In the genomic region with DNA sequence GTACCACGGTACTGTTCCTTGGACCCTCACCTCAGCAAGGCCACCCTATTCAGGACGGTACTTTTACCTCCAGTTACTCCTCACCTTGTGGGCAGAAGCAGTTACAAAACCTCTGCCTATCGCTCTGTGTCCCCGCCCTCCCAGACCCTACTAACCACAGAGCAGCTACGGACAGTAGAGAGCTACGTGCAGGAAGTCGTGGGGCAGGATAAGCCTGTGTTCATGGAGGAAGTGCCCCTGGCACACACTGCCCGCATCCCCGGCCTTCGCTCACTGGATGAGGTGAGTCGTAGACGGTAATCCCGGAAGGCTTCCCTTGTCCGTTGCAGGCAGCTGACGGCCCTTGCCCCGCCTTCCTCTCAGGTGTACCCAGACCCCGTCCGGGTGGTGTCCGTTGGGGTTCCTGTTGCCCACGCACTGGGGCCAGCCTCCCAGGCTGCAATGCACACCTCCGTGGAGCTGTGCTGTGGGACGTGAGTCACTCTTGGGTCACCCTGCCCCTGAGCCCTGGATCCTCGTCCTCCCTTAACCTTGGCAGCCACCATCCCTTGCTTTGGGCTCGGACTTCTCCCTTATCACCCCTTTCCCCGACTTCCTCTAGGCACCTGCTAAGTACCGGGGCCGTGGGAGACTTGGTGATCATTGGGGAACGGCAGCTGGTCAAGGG, we compare ENCODE assay signal across 22 mouse cellular contexts. TPM values are rescaled to one million over a fixed set of nuclear protein-coding genes. Genes with fewer than 3 reads are reported as not detected.
A peak's percentile ranks its signal among the peaks of the same experiment; 100 is the strongest.
DNase-seq lines count a peak whose midpoint lies in the region; ATAC-seq and TF ChIP-seq lines count a peak whose summit lies in the region.
"Had no signal": no experiment of that assay in that cellular context is flagged by ENCODE, and none has a peak within 500 bp of the region (broad histone marks: within the 10 kb centered on the region; RNA-seq: fewer than 3 reads in every experiment).

No protein-coding gene starts in this region.

- peak overlapping the region; percentile 49; the same call in 1 of the 2 replicates for H3K27ac ChIP-seq in cerebellum, adult 2 months (ENCODE audit: insufficient read depth, low read length)
- H3K27ac ChIP-seq in neural tube, embryonic 12.5 days = no peak overlapping the region
- H3K27ac ChIP-seq in neural tube, embryonic 15.5 days (replicated peaks) = no peak overlapping the region
- H3K27ac ChIP-seq in forebrain, embryonic 16.5 days (ENCODE audit: low read length) = no peak overlapping the region
- no peak overlapping the region for H3K27ac ChIP-seq in left cerebral cortex, adult 2 months
- H3K27ac ChIP-seq: embryonic facial prominence, embryonic 10.5 days; heart, embryonic 10.5 days; hindbrain, embryonic 15.5 days had no signal

- H3K4me3 ChIP-seq in cerebellum, adult 2 months (replicated peaks; ENCODE audit: insufficient read depth, low read depth, low read length) = no peak overlapping the region
- H3K4me3 ChIP-seq in neural tube, embryonic 12.5 days = no peak overlapping the region
- H3K4me3 ChIP-seq in neural tube, embryonic 15.5 days (replicated peaks) = no peak overlapping the region
- no peak overlapping the region for H3K4me3 ChIP-seq in forebrain, embryonic 16.5 days (replicated peaks; ENCODE audit: low read length)
- no peak overlapping the region for H3K4me3 ChIP-seq in left cerebral cortex, adult 2 months
- H3K4me3 ChIP-seq: embryonic facial prominence, embryonic 10.5 days; heart, embryonic 10.5 days; hindbrain, embryonic 15.5 days had no signal

- peaks cover 48% of the 10 kb centered on the region for H3K4me1 ChIP-seq in cerebellum, adult 2 months (ENCODE audit: control insufficient read depth, insufficient read depth, low read length)
- H3K4me1 ChIP-seq in neural tube, embryonic 12.5 days = peaks cover 6% of the 10 kb centered on the region; the same call in 1 of the 2 replicates
- H3K4me1 ChIP-seq in neural tube, embryonic 15.5 days = peaks cover 7% of the 10 kb centered on the region
- peaks cover 9% of the 10 kb centered on the region for H3K4me1 ChIP-seq in forebrain, embryonic 16.5 days (replicated peaks; ENCODE audit: control insufficient read depth, insufficient read depth, low read length)

- H3K27me3 ChIP-seq in cerebellum, adult 2 months (ENCODE audit: control insufficient read depth, insufficient read depth, low read length) = no peaks in the 10 kb centered on the region
- H3K27me3 ChIP-seq in neural tube, embryonic 12.5 days (replicated peaks) = no peaks in the 10 kb centered on the region
- no peaks in the 10 kb centered on the region for H3K27me3 ChIP-seq in neural tube, embryonic 15.5 days (replicated peaks)
- no peaks in the 10 kb centered on the region for H3K27me3 ChIP-seq in forebrain, embryonic 16.5 days (replicated peaks; ENCODE audit: control insufficient read depth, insufficient read depth, low read length)
- H3K27me3 ChIP-seq: CH12.LX; hindbrain, embryonic 15.5 days had no signal

- intact Hi-C loops in left cerebral cortex, adult 2 months (cut with DNase I) = no loop called here

- H3K36me3 ChIP-seq in neural tube, embryonic 12.5 days = peaks cover 43% of the 10 kb centered on the region
- H3K36me3 ChIP-seq in neural tube, embryonic 15.5 days = peaks cover 19% of the 10 kb centered on the region
- no peaks in the 10 kb centered on the region for H3K36me3 ChIP-seq in forebrain, embryonic 16.5 days (ENCODE audit: control insufficient read depth, insufficient read depth)
- H3K36me3 ChIP-seq: hindbrain, embryonic 15.5 days had no signal

- TF ChIP-seq CTCF in cerebellum, adult 2 months (IDR thresholded peaks at IDR 0.05; ENCODE audit: borderline replicate concordance, insufficient read depth, low read depth, low read length) = no peak
- TF ChIP-seq CTCF in left cerebral cortex, adult 2 months (IDR thresholded peaks at IDR 0.05) = no peak

- H3K4me2 ChIP-seq in neural tube, embryonic 12.5 days (replicated peaks) = no peak overlapping the region
- H3K4me2 ChIP-seq in neural tube, embryonic 15.5 days = no peak overlapping the region
- H3K4me2 ChIP-seq in forebrain, embryonic 16.5 days (ENCODE audit: low read length) = no peak overlapping the region
- H3K4me2 ChIP-seq: hindbrain, embryonic 15.5 days had no signal

- no peaks in the 10 kb centered on the region for H3K9me3 ChIP-seq in neural tube, embryonic 12.5 days
- no peaks in the 10 kb centered on the region for H3K9me3 ChIP-seq in neural tube, embryonic 15.5 days (replicated peaks)
- H3K9me3 ChIP-seq in forebrain, embryonic 16.5 days (ENCODE audit: control insufficient read depth, low read length) = no peaks in the 10 kb centered on the region
- H3K9me3 ChIP-seq: embryonic facial prominence, embryonic 10.5 days; heart, embryonic 10.5 days; hindbrain, embryonic 15.5 days had no signal

- no peak for TF ChIP-seq POLR2A in cerebellum, adult 2 months (IDR thresholded peaks at IDR 0.05; ENCODE audit: borderline replicate concordance, insufficient read depth, low read length)

- DNase-seq in cerebellum, adult 2 months = no peak
- no peak for DNase-seq in left cerebral cortex, adult 2 months (ENCODE audit: extremely low spot score in 1 of 2, low spot score in 2 of 2)
- DNase-seq: adrenal gland, adult 8-10 months; adrenal gland, postnatal 36 days; gastrocnemius, postnatal 36 days; heart, adult 18-20 months; heart, postnatal 10 days; kidney, adult 8-10 months had no signal

- H3K9ac ChIP-seq in neural tube, embryonic 12.5 days = no peak overlapping the region
- no peak overlapping the region for H3K9ac ChIP-seq in neural tube, embryonic 15.5 days (replicated peaks)
- no peak overlapping the region for H3K9ac ChIP-seq in forebrain, embryonic 16.5 days (replicated peaks; ENCODE audit: low read depth, low read length)
- H3K9ac ChIP-seq: hindbrain, embryonic 15.5 days had no signal

- no peak for ATAC-seq in cerebellum, adult (ENCODE audit: insufficient number of reproducible peaks, low FRiP score, low TSS enrichment)
- 0 out of 2 replicates have a peak, but pooled peaks have one; percentile 5 for ATAC-seq in neural tube, embryonic 12.5 days (ENCODE audit: low FRiP score, low read depth)
- ATAC-seq in neural tube, embryonic 15.5 days (ENCODE audit: low FRiP score) = no peak
- peak; percentile 78 for ATAC-seq in common myeloid progenitor, adult 5-6 weeks (replicated peaks; ENCODE audit: low read depth, poor library complexity, severe bottlenecking)
- ATAC-seq in megakaryocyte progenitor cell, adult 5-6 weeks (replicated peaks; ENCODE audit: poor library complexity) = peak; percentile 77
- ATAC-seq in forebrain, embryonic 16.5 days = no peak
- ATAC-seq: forebrain, embryonic 14.5 days; inflammation-experienced regulatory T-cells, adult 6 months; intestine, postnatal 0 days had no signal

- WGBS in cerebellum, adult 2 months = 85% methylated on average over 28 of the region's 28 CpGs
- 94% methylated on average over 28 of the region's 28 CpGs for WGBS in neural tube, embryonic 12.5 days
- 92% methylated on average over 28 of the region's 28 CpGs for WGBS in neural tube, embryonic 15.5 days
- 93% methylated on average over 28 of the region's 28 CpGs for WGBS in forebrain, embryonic 16.5 days

RNA-seq across cellular contexts. Expression of a gene that starts 5.6 kb away (rescaled TPM):
- 0.61 and 0.74 TPM in 2 replicates for polyA plus RNA-seq in cerebellum, adult 2 months (2012; rRNA removed)
- 1.9 TPM in 2 replicates for polyA plus RNA-seq in neural tube, embryonic 12.5 days (2016; fragmentation: Nextera tagmentation; extraction: Ambion mirVana)
- 2.9 and 3.6 TPM in 2 replicates for polyA plus RNA-seq in neural tube, embryonic 15.5 days (2015; fragmentation: Nextera tagmentation; extraction: Ambion mirVana)
- total RNA-seq in common myeloid progenitor, adult 5-6 weeks (2017) = not detected in 2 replicates
- total RNA-seq in megakaryocyte progenitor cell, adult 5-6 weeks (2015) = not detected in 2 replicates
- total RNA-seq in megakaryocyte progenitor cell, adult 5-6 weeks (2017) = not detected in 2 replicates
- 4.7 and 4.8 TPM in 2 replicates for polyA plus RNA-seq in forebrain, embryonic 16.5 days (2015; fragmentation: Nextera tagmentation; extraction: Ambion mirVana)
- total RNA-seq in left cerebral cortex, adult 2 months (2021) = 1 to 10 TPM; 1.1 to 1.3 TPM
- total RNA-seq: adrenal gland, adult 8-10 months; adrenal gland, postnatal 36 days; CH12.LX; gastrocnemius, adult 8-10 months; gastrocnemius, postnatal 36 days; heart, adult 18-20 months; heart, postnatal 10 days had no signal
- polyA plus RNA-seq: inflammation-experienced regulatory T-cells, adult 6 months; intestine, postnatal 0 days had no signal

RNA-seq across cellular contexts. Expression of a gene that starts 11.0 kb away (rescaled TPM):
- polyA plus RNA-seq in cerebellum, adult 2 months (2012; rRNA removed) = 43.9 and 44.3 TPM in 2 replicates
- polyA plus RNA-seq in neural tube, embryonic 12.5 days (2016; fragmentation: Nextera tagmentation; extraction: Ambion mirVana) = 23.6 and 25.4 TPM in 2 replicates
- 18.0 and 19.4 TPM in 2 replicates for polyA plus RNA-seq in neural tube, embryonic 15.5 days (2015; fragmentation: Nextera tagmentation; extraction: Ambion mirVana)
- total RNA-seq in common myeloid progenitor, adult 5-6 weeks (2017) = 11.1 and 11.4 TPM in 2 replicates
- 4.6 and 4.9 TPM in 2 replicates for total RNA-seq in megakaryocyte progenitor cell, adult 5-6 weeks (2015)
- total RNA-seq in megakaryocyte progenitor cell, adult 5-6 weeks (2017) = 7.4 and 9.6 TPM in 2 replicates
- 17.6 and 19.1 TPM in 2 replicates for polyA plus RNA-seq in forebrain, embryonic 16.5 days (2015; fragmentation: Nextera tagmentation; extraction: Ambion mirVana)
- 10 to 100 TPM; 27.2 to 29.1 TPM for total RNA-seq in left cerebral cortex, adult 2 months (2021)

RNA-seq across cellular contexts. Expression of a gene that starts 31.8 kb away (rescaled TPM):
- 125 and 130 TPM in 2 replicates for polyA plus RNA-seq in cerebellum, adult 2 months (2012; rRNA removed)
- polyA plus RNA-seq in neural tube, embryonic 12.5 days (2016; fragmentation: Nextera tagmentation; extraction: Ambion mirVana) = 10.5 and 13.1 TPM in 2 replicates
- polyA plus RNA-seq in neural tube, embryonic 15.5 days (2015; fragmentation: Nextera tagmentation; extraction: Ambion mirVana) = 21.2 and 25.6 TPM in 2 replicates
- 0.53 TPM in 1 of 2 replicates, not detected in the other for total RNA-seq in common myeloid progenitor, adult 5-6 weeks (2017)
- total RNA-seq in megakaryocyte progenitor cell, adult 5-6 weeks (2015) = 0.12 TPM in 1 of 2 replicates, not detected in the other
- 0.12 TPM in 1 of 2 replicates, not detected in the other for total RNA-seq in megakaryocyte progenitor cell, adult 5-6 weeks (2017)
- 37.4 and 41.3 TPM in 2 replicates for polyA plus RNA-seq in forebrain, embryonic 16.5 days (2015; fragmentation: Nextera tagmentation; extraction: Ambion mirVana)
- 100 to 1,000 TPM; 132 to 133 TPM for total RNA-seq in left cerebral cortex, adult 2 months (2021)
- total RNA-seq: gastrocnemius, adult 8-10 months had no signal

RNA-seq across cellular contexts. Expression of a gene that starts 37.8 kb away (rescaled TPM):
- 12.5 and 13.5 TPM in 2 replicates for polyA plus RNA-seq in cerebellum, adult 2 months (2012; rRNA removed)
- polyA plus RNA-seq in neural tube, embryonic 12.5 days (2016; fragmentation: Nextera tagmentation; extraction: Ambion mirVana) = 7.4 and 7.5 TPM in 2 replicates
- polyA plus RNA-seq in neural tube, embryonic 15.5 days (2015; fragmentation: Nextera tagmentation; extraction: Ambion mirVana) = 4.8 and 10.1 TPM in 2 replicates
- total RNA-seq in common myeloid progenitor, adult 5-6 weeks (2017) = 10.1 and 11.0 TPM in 2 replicates
- total RNA-seq in megakaryocyte progenitor cell, adult 5-6 weeks (2015) = 5.7 and 7.0 TPM in 2 replicates
- total RNA-seq in megakaryocyte progenitor cell, adult 5-6 weeks (2017) = 5.1 and 9.5 TPM in 2 replicates
- polyA plus RNA-seq in forebrain, embryonic 16.5 days (2015; fragmentation: Nextera tagmentation; extraction: Ambion mirVana) = 3.9 and 5.0 TPM in 2 replicates
- total RNA-seq in left cerebral cortex, adult 2 months (2021) = 1 to 10 TPM; 2.3 to 2.4 TPM

RNA-seq across cellular contexts. Expression of a gene that starts 42.5 kb away (rescaled TPM):
- polyA plus RNA-seq in cerebellum, adult 2 months (2012; rRNA removed) = 2.6 TPM in 2 replicates
- 1.2 and 1.3 TPM in 2 replicates for polyA plus RNA-seq in neural tube, embryonic 12.5 days (2016; fragmentation: Nextera tagmentation; extraction: Ambion mirVana)
- 2.1 and 2.9 TPM in 2 replicates for polyA plus RNA-seq in neural tube, embryonic 15.5 days (2015; fragmentation: Nextera tagmentation; extraction: Ambion mirVana)
- 1.6 TPM in 1 of 2 replicates, not detected in the other for total RNA-seq in common myeloid progenitor, adult 5-6 weeks (2017)
- total RNA-seq in megakaryocyte progenitor cell, adult 5-6 weeks (2015) = not detected in 2 replicates
- not detected in 2 replicates for total RNA-seq in megakaryocyte progenitor cell, adult 5-6 weeks (2017)
- 1.1 and 1.5 TPM in 2 replicates for polyA plus RNA-seq in forebrain, embryonic 16.5 days (2015; fragmentation: Nextera tagmentation; extraction: Ambion mirVana)
- 1 to 10 TPM; 5.5 to 5.8 TPM for total RNA-seq in left cerebral cortex, adult 2 months (2021)
- total RNA-seq: adrenal gland, postnatal 36 days; gastrocnemius, adult 8-10 months; gastrocnemius, postnatal 36 days had no signal

Comparison
In these comparisons a context has a peak if more than half of its experiments do, and no peak if none do; other contexts are left out.
1. ATAC-seq: peak in neural tube, embryonic 12.5 days (single experiment), common myeloid progenitor, adult 5-6 weeks (single experiment) and megakaryocyte progenitor cell, adult 5-6 weeks (single experiment); none in cerebellum, adult (single experiment), neural tube, embryonic 15.5 days (single experiment) and forebrain, embryonic 16.5 days (single experiment).